Mouse (Mus musculus) 3134 (cell line): ENCODE measurements around the gene Abcb11.

ENCODE experiments used
- DNase-seq: peaks from one replicate; pipeline ENCODE4 v3.0.0-alpha.2; 2011; ENCODE audit warnings: low spot score; ENCODE audit not compliant: insufficient read length; ENCODE audit errors: extremely low read depth

Abcb11 gene

DNA sequence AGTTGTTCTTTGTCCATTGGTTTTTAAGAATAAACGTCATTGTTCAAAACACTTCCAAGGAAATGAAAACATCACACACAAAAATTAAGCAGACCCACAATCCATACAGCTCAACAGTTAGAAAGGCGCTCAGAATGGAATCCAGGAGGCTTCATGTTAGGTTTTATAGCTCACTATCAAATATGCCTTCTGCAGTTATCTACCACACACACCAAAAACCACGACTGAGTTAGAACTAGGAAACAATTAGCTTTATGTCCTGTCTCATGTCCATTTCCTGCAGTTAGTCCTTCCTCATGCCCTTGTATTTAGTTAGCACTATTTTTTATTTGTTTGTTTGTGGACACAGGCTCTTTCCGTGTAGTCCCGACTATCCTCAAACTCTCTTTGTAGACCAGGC, 151.4 kb downstream of the Abcb11 start:
- no peak for DNase-seq

DNA sequence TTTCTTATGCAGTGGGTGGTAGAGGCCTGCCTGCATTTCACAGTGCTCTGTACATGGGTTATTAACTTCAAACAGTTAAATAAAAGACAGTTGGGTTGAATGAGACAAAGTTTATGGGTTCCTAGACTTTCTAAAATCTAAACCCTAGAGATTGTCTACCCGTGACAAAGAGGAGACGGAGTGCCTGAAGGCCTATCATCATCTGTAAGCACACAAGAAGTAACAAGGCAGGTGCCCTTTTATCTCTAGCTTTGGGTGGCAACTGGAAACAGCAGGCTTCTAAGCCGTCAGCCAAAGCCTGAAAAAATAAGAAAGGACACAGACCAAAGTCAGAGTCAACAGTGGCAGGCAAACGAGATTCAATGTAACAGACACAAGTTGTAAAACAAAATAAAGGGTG, 153.2 kb downstream of the Abcb11 start:
- DNase-seq: no peak

DNA sequence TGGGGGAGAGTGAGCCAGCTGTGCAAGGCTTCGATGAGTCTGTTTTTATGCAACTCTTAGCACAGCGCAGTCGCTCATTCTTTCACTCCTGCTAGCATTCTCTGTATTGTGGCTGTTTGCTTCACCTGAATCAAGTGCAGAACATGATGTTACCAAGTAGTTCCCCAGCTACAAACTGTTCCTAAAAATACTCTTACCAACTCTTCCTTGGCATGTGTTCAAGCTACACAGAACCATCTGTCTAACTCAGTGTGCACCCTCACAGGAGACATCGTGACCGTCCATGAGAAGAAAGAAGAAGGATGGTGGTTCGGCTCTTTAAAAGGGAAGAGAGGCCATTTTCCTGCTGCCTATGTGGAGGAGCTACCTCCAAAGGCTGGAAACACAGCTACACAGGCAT, 153.7 kb downstream of the Abcb11 start:
- DNase-seq: no peak
